Mouse (Mus musculus) limb, embryonic 14.5 days (tissue): ENCODE data around the gene Flna. TPM values are rescaled to one million over a fixed set of nuclear protein-coding genes. Genes with fewer than 3 reads are reported as not detected.
A peak's percentile ranks its signal among the peaks of the same experiment; 100 is the strongest.

Experiments used
- ATAC-seq: fragments of 200-750 bp; cut with Nextera tagmentation; 2 replicates; pipeline ENCODE4 v1.8.0; 2017; ENCODE audit warnings: low read depth, moderate number of reproducible peaks, moderate TSS enrichment; ENCODE audit not compliant: low FRiP score
- DNase-seq: peaks from one replicate; pipeline ENCODE4 v3.0.0-alpha.2; 2015; ENCODE audit warnings: low spot score
- H3K27ac ChIP-seq: fragments of 300-500 bp; sonication (generic); replicated peaks from 2 replicates; pipeline ENCODE4 v1.5.1; 2014; ENCODE audit warnings: low read depth, mild to moderate bottlenecking, low read length, moderate library complexity, mixed read lengths
- H3K27me3 ChIP-seq: fragments of 300-500 bp; sonication (generic); 2 replicates; pipeline ENCODE4 v1.6.1; 2014; ENCODE audit warnings: low read length, mixed read lengths; ENCODE audit not compliant: control insufficient read depth, insufficient read depth
- H3K36me3 ChIP-seq: fragments of 300-500 bp; sonication (generic); 2 replicates; pipeline ENCODE4 v1.6.1; 2014; ENCODE audit warnings: mild to moderate bottlenecking, low read length, moderate library complexity, mixed read lengths; ENCODE audit not compliant: control insufficient read depth, insufficient read depth
- H3K4me1 ChIP-seq: fragments of 300-500 bp; sonication (generic); 2 replicates; pipeline ENCODE4 v1.6.1; 2014; ENCODE audit warnings: antibody characterized with exemption, low read length, mixed read lengths; ENCODE audit not compliant: control insufficient read depth, insufficient read depth
- H3K4me2 ChIP-seq: fragments of 300-500 bp; sonication (generic); replicated peaks from 2 replicates; pipeline ENCODE4 v1.6.1; 2014; ENCODE audit warnings: low read depth, mild to moderate bottlenecking, low read length, moderate library complexity; ENCODE audit not compliant: severe bottlenecking
- H3K4me3 ChIP-seq: fragments of 300-500 bp; sonication (generic); replicated peaks from 2 replicates; pipeline ENCODE4 v1.5.1; 2014; ENCODE audit warnings: low read length
- H3K9ac ChIP-seq: fragments of 300-500 bp; sonication (generic); 2 replicates; pipeline ENCODE4 v1.6.1; 2014; ENCODE audit warnings: mild to moderate bottlenecking, low read depth, low read length, moderate library complexity; ENCODE audit not compliant: severe bottlenecking
- H3K9me3 ChIP-seq: fragments of 300-500 bp; sonication (generic); 2 replicates; pipeline ENCODE4 v1.6.1; 2016; ENCODE audit warnings: low read length; ENCODE audit not compliant: control insufficient read depth
- POLR2A ChIP-seq: fragments of 200-500 bp; IDR thresholded peaks from 2 replicates; pipeline ENCODE4 v1.8.0; 2012; ENCODE audit warnings: inconsistent platforms, mild to moderate bottlenecking, moderate library complexity, borderline replicate concordance; ENCODE audit not compliant: insufficient read depth, insufficient read length; ENCODE audit errors: extremely low read depth
- WGBS: fragments of 180-500 bp; shearing (Covaris S2); extraction: QIAGEN DNeasy Blood & Tissue Kit; methylation state at CpG from one replicate; pipeline ENCODE4 v1.1.7; 2014; 5-methylcytosine and 5-hydroxymethylcytosine counted together
- polyA plus RNA-seq, 2 experiments: library from polyadenylated mRNA; depleted of rRNA in 1 of 2; stranded (reverse) in 1 of 2; unstranded in 1 of 2; fragments of >200 nt; fragmentation: Nextera tagmentation in 1 of 2; extraction: Ambion mirVana in 1 of 2; gene quantifications; 2 replicates each; pipeline versions ENCODE4 v1.2.1 to v1.2.3; 2012 to 2014

Gene Flna
- polyA plus RNA-seq, 2 experiments: 335 to 573 TPM

GRCm38 (mm10) chrX:74254888-74255565 lies 5.4 kb upstream of the Flna start:
- peak overlapping the region; percentile 54 for H3K4me2 ChIP-seq
- no peaks in the 10 kb centered on the region for H3K4me1 ChIP-seq
- peak overlapping the region; percentile 88 for H3K27ac ChIP-seq
- no peaks in the 10 kb centered on the region for H3K27me3 ChIP-seq
- H3K36me3 ChIP-seq: peaks cover 24% of the 10 kb centered on the region
- DNase-seq (no peak), ATAC-seq (no peak; the same call in 1 of the 2 replicates)
- peak overlapping the region; percentile 76 for H3K9ac ChIP-seq
- TF ChIP-seq POLR2A: no peak
- WGBS: 28% methylated on average over 31 of the region's 31 CpGs
- no peaks in the 10 kb centered on the region for H3K9me3 ChIP-seq
- H3K4me3 ChIP-seq: peak overlapping the region; percentile 54

DNA sequence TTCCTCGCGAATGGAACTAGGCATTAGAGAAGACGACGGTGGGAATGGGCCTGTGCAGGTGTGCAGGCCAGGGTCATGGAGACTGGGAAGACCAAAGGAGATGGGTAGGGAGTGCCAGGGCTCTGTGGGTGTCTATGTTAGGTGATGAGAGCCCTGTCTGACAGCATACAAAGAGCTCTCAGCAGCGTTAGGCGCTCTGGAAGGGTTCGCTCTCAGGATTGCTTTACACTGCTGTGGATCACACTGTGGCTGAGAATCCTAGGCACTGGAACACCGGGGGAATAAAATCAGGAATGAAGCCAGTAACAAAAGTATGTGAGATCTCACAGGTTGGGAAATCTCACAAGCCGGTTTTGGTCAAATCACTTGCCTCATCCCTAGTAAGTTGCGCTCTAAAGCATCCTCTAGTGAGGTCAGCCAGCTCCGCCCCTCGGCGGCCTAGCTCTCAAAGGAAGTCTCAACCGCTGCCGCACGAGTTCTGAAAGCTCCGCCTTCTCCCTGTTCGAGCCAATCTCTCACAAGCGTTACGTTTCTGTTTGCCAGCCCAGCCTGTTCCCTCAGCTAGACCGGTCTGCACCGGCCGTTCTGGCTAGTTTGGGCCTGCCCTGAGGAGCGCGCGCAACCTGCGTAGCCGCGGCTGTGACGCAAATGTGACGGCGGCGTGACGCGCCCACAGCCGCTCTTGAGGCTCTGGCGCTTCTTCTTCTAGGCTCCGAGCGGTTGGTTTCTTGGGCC lies 4.7 kb upstream of the Flna start, which contains the start of gene Emd:
TSS of gene Emd (plus strand) at position 535 of the 735 bp plus-strand sequence.
- ATAC-seq (peak; percentile 97), DNase-seq (peak; percentile 91)
- H3K9ac ChIP-seq: peak within 1 kb of the TSS; percentile 76
- peak within 1 kb of the TSS; percentile 54 for H3K4me2 ChIP-seq
- 33% methylated on average over 35 of the region's 39 CpGs for WGBS
- peak within 1 kb of the TSS; percentile 54 for H3K4me3 ChIP-seq
- no peaks in the 10 kb centered on the region for H3K4me1 ChIP-seq
- peak within 1 kb of the TSS; percentile 88 for H3K27ac ChIP-seq
- no peaks in the 10 kb centered on the region for H3K9me3 ChIP-seq
- TF ChIP-seq POLR2A: no peak
- no peaks in the 10 kb centered on the region for H3K27me3 ChIP-seq
- peaks cover 24% of the 10 kb centered on the region for H3K36me3 ChIP-seq

- Histone ChIP-seq H3K9ac (no peak overlapping the region), H3K4me1 (no peaks in the 10 kb centered on the region), H3K4me3 (peak overlapping the region; percentile 38), H3K9me3 (no peaks in the 10 kb centered on the region), H3K36me3 (peaks cover 3% of the 10 kb centered on the region; the same call in 1 of the 2 replicates), H3K27me3 (no peaks in the 10 kb centered on the region), H3K4me2 (peak overlapping the region; percentile 54), H3K27ac (peak overlapping the region; percentile 67)
- ATAC-seq: peak; percentile 28; the same call in 1 of the 2 replicates
- DNase-seq: peak; percentile 81
- WGBS: 18% methylated on average over 3 of the region's 3 CpGs
- TF ChIP-seq POLR2A: no peak
These were observed 969 bp downstream of the Flna start for GRCm38 (mm10) chrX:74248651-74249050.

GRCm38 (mm10) chrX:74246693-74247092 lies 2.9 kb downstream of the Flna start:
- Histone ChIP-seq H3K4me2 (peak overlapping the region; percentile 52), H3K27ac (peak overlapping the region; percentile 83), H3K27me3 (no peaks in the 10 kb centered on the region), H3K4me1 (no peaks in the 10 kb centered on the region), H3K36me3 (peaks cover 19% of the 10 kb centered on the region), H3K9me3 (no peaks in the 10 kb centered on the region), H3K4me3 (peak overlapping the region; percentile 55), H3K9ac (peak overlapping the region; percentile 43; the same call in 1 of the 2 replicates)
- 15% methylated on average over 15 of the region's 15 CpGs for WGBS
- no peak for TF ChIP-seq POLR2A
- DNase-seq (no peak), ATAC-seq (peak; percentile 16)

- peaks cover 24% of the 10 kb centered on the region for H3K36me3 ChIP-seq
- DNase-seq: peak; percentile 95
- peak overlapping the region; percentile 60; the same call in 1 of the 2 replicates for H3K4me2 ChIP-seq
- H3K4me1 ChIP-seq: no peaks in the 10 kb centered on the region
- H3K9me3 ChIP-seq: no peaks in the 10 kb centered on the region
- peak overlapping the region; percentile 82 for H3K9ac ChIP-seq
- 20% methylated on average over 29 of the region's 38 CpGs for WGBS
- peak; percentile 99; the same call in 1 of the 2 replicates for TF ChIP-seq POLR2A
- H3K27ac ChIP-seq: peak overlapping the region; percentile 92
- ATAC-seq: peak; percentile 89
- peak overlapping the region; percentile 55 for H3K4me3 ChIP-seq
- no peaks in the 10 kb centered on the region for H3K27me3 ChIP-seq
These were observed 3.4 kb downstream of the Flna start for GRCm38 (mm10) chrX:74246213-74246681.
